Mouse (Mus musculus): ENCODE measurements around the gene Mfap3. TPM values are rescaled to one million over a fixed set of nuclear protein-coding genes. Genes with fewer than 3 reads are reported as not detected.

The Mfap3 gene
- polyA plus RNA-seq, 1 experiment from 2014 or later = 41.3 TPM

- no peak for ATAC-seq (ENCODE audit: insufficient number of reproducible peaks, low FRiP score, low TSS enrichment, low read depth)
- H3K9ac ChIP-seq = no peak overlapping the region
- no peak overlapping the region for H3K4me3 ChIP-seq
- H3K27ac ChIP-seq = no peak overlapping the region
- no peak overlapping the region for H3K4me2 ChIP-seq
- 48% methylated on average over 6 of the region's 6 CpGs for WGBS
- H3K36me3 ChIP-seq = peaks cover 77% of the 10 kb centered on the region
- no peaks in the 10 kb centered on the region for H3K27me3 ChIP-seq
- H3K9me3 ChIP-seq = no peaks in the 10 kb centered on the region
- no peaks in the 10 kb centered on the region for H3K4me1 ChIP-seq
Observed at GRCm38 (mm10) chr11:57506899-57507298, 11.6 kb upstream of the Mfap3 start.

GRCm38 (mm10) chr11:57515218-57515617 is 3.2 kb upstream of the Mfap3 start:
- Histone ChIP-seq H3K4me1 (peaks cover 6% of the 10 kb centered on the region), H3K27ac (no peak overlapping the region), H3K4me2 (no peak overlapping the region), H3K9me3 (no peaks in the 10 kb centered on the region), H3K36me3 (peaks cover 38% of the 10 kb centered on the region), H3K4me3 (no peak overlapping the region), H3K9ac (no peak overlapping the region), H3K27me3 (no peaks in the 10 kb centered on the region)
- no peak for ATAC-seq (ENCODE audit: insufficient number of reproducible peaks, low FRiP score, low TSS enrichment, low read depth)
- 89% methylated on average over 5 of the region's 5 CpGs for WGBS

- Histone ChIP-seq H3K36me3 (peaks cover 29% of the 10 kb centered on the region), H3K9me3 (no peaks in the 10 kb centered on the region), H3K9ac (no peak overlapping the region), H3K4me2 (no peak overlapping the region), H3K4me3 (no peak overlapping the region), H3K27me3 (no peaks in the 10 kb centered on the region), H3K27ac (no peak overlapping the region), H3K4me1 (peaks cover 6% of the 10 kb centered on the region)
- no peak for ATAC-seq (ENCODE audit: insufficient number of reproducible peaks, low FRiP score, low TSS enrichment, low read depth)
- WGBS = 72% methylated on average over 5 of the region's 5 CpGs
Observed at GRCm38 (mm10) chr11:57516946-57517441, 1.5 kb upstream of the Mfap3 start.

- Histone ChIP-seq H3K27ac (peak overlapping the region; percentile 88), H3K9me3 (no peaks in the 10 kb centered on the region), H3K9ac (peak overlapping the region; percentile 76), H3K4me1 (peaks cover 8% of the 10 kb centered on the region), H3K4me3 (peak overlapping the region; percentile 93), H3K36me3 (peaks cover 25% of the 10 kb centered on the region; the same call in 1 of the 2 replicates), H3K27me3 (no peaks in the 10 kb centered on the region), H3K4me2 (peak overlapping the region; percentile 57)
- ATAC-seq (ENCODE audit: insufficient number of reproducible peaks, low FRiP score, low TSS enrichment, low read depth) = peak; percentile 57
- WGBS = under 1% methylated on average over 16 of the region's 16 CpGs
Observed at GRCm38 (mm10) chr11:57518751-57519148, 286 bp downstream of the Mfap3 start.

- no peaks in the 10 kb centered on the region for H3K27me3 ChIP-seq
- peak overlapping the region; percentile 57 for H3K4me2 ChIP-seq
- no peaks in the 10 kb centered on the region for H3K9me3 ChIP-seq
- no peak overlapping the region for H3K27ac ChIP-seq
- 75% methylated on average over 5 of the region's 5 CpGs for WGBS
- H3K36me3 ChIP-seq = peaks cover 20% of the 10 kb centered on the region; the same call in 1 of the 2 replicates
- peak overlapping the region; percentile 93 for H3K4me3 ChIP-seq
- no peak for ATAC-seq (ENCODE audit: insufficient number of reproducible peaks, low FRiP score, low TSS enrichment, low read depth)
- H3K4me1 ChIP-seq = peaks cover 8% of the 10 kb centered on the region
- peak overlapping the region; percentile 76; the same call in 1 of the 2 replicates for H3K9ac ChIP-seq
Observed at GRCm38 (mm10) chr11:57519304-57519703, 840 bp downstream of the Mfap3 start.

- no peaks in the 10 kb centered on the region for H3K9me3 ChIP-seq
- no peak overlapping the region for H3K27ac ChIP-seq
- H3K4me3 ChIP-seq = no peak overlapping the region
- H3K4me1 ChIP-seq = peaks cover 8% of the 10 kb centered on the region
- peaks cover 19% of the 10 kb centered on the region; the same call in 1 of the 2 replicates for H3K36me3 ChIP-seq
- H3K27me3 ChIP-seq = no peaks in the 10 kb centered on the region
- WGBS = 93% methylated on average over 3 of the region's 3 CpGs
- H3K4me2 ChIP-seq = no peak overlapping the region
- ATAC-seq (ENCODE audit: insufficient number of reproducible peaks, low FRiP score, low TSS enrichment, low read depth) = no peak
- H3K9ac ChIP-seq = no peak overlapping the region
Observed at GRCm38 (mm10) chr11:57521206-57521605, 2.7 kb downstream of the Mfap3 start.

- ATAC-seq (ENCODE audit: insufficient number of reproducible peaks, low FRiP score, low TSS enrichment, low read depth) = no peak
Observed at GRCm38 (mm10) chr11:57522046-57522445, 3.6 kb downstream of the Mfap3 start.

GRCm38 (mm10) chr11:57523418-57523817 is 5.0 kb downstream of the Mfap3 start:
- 92% methylated on average over 3 of the region's 3 CpGs for WGBS
- Histone ChIP-seq H3K27me3 (no peaks in the 10 kb centered on the region), H3K27ac (no peak overlapping the region), H3K4me1 (peaks cover 2% of the 10 kb centered on the region; the same call in 1 of the 2 replicates), H3K36me3 (peaks cover 24% of the 10 kb centered on the region; the same call in 1 of the 2 replicates), H3K9me3 (no peaks in the 10 kb centered on the region), H3K4me2 (no peak overlapping the region), H3K4me3 (no peak overlapping the region), H3K9ac (no peak overlapping the region)
- ATAC-seq (ENCODE audit: insufficient number of reproducible peaks, low FRiP score, low TSS enrichment, low read depth) = no peak

More at GRCm38 (mm10) chr11:57522046-57522445, 3.6 kb downstream of the Mfap3 start:
- no peak overlapping the region for H3K4me2 ChIP-seq
- no peaks in the 10 kb centered on the region for H3K9me3 ChIP-seq
- H3K36me3 ChIP-seq = peaks cover 19% of the 10 kb centered on the region; the same call in 1 of the 2 replicates
- H3K27ac ChIP-seq = no peak overlapping the region
- H3K4me3 ChIP-seq = no peak overlapping the region
- H3K4me1 ChIP-seq = peaks cover 6% of the 10 kb centered on the region
- H3K27me3 ChIP-seq = no peaks in the 10 kb centered on the region
- WGBS = 79% methylated on average over 7 of the region's 7 CpGs
- H3K9ac ChIP-seq = no peak overlapping the region

GRCm38 (mm10) chr11:57524597-57524996 is 6.1 kb downstream of the Mfap3 start:
- Histone ChIP-seq H3K36me3 (peaks cover 36% of the 10 kb centered on the region), H3K9ac (no peak overlapping the region), H3K4me1 (peaks cover 2% of the 10 kb centered on the region; the same call in 1 of the 2 replicates), H3K27ac (no peak overlapping the region), H3K4me2 (no peak overlapping the region), H3K9me3 (no peaks in the 10 kb centered on the region), H3K4me3 (no peak overlapping the region), H3K27me3 (no peaks in the 10 kb centered on the region)
- no peak for ATAC-seq (ENCODE audit: insufficient number of reproducible peaks, low FRiP score, low TSS enrichment, low read depth)

- Histone ChIP-seq H3K4me1 (peaks cover 2% of the 10 kb centered on the region; the same call in 1 of the 2 replicates), H3K9ac (no peak overlapping the region), H3K27me3 (no peaks in the 10 kb centered on the region), H3K4me2 (no peak overlapping the region), H3K36me3 (peaks cover 43% of the 10 kb centered on the region), H3K27ac (no peak overlapping the region), H3K9me3 (no peaks in the 10 kb centered on the region), H3K4me3 (no peak overlapping the region)
- no peak for ATAC-seq (ENCODE audit: insufficient number of reproducible peaks, low FRiP score, low TSS enrichment, low read depth)
- WGBS = 89% methylated on average over 3 of the region's 3 CpGs
Observed at GRCm38 (mm10) chr11:57525900-57526299, 7.4 kb downstream of the Mfap3 start.

- Histone ChIP-seq H3K36me3 (peaks cover 48% of the 10 kb centered on the region), H3K9me3 (no peaks in the 10 kb centered on the region), H3K27ac (no peak overlapping the region), H3K27me3 (no peaks in the 10 kb centered on the region), H3K4me3 (no peak overlapping the region), H3K4me2 (no peak overlapping the region), H3K9ac (no peak overlapping the region), H3K4me1 (no peaks in the 10 kb centered on the region)
- ATAC-seq (ENCODE audit: insufficient number of reproducible peaks, low FRiP score, low TSS enrichment, low read depth) = no peak
- WGBS = 79% methylated on average over 4 of the region's 4 CpGs
Observed at GRCm38 (mm10) chr11:57527506-57527905, 9.0 kb downstream of the Mfap3 start.

GRCm38 (mm10) chr11:57529111-57529510 is 10.6 kb downstream of the Mfap3 start:
- Histone ChIP-seq H3K4me1 (no peaks in the 10 kb centered on the region), H3K27ac (no peak overlapping the region), H3K27me3 (no peaks in the 10 kb centered on the region), H3K36me3 (peaks cover 50% of the 10 kb centered on the region), H3K4me2 (no peak overlapping the region), H3K4me3 (no peak overlapping the region), H3K9ac (no peak overlapping the region), H3K9me3 (no peaks in the 10 kb centered on the region)
- ATAC-seq (ENCODE audit: insufficient number of reproducible peaks, low FRiP score, low TSS enrichment, low read depth) = no peak
- 93% methylated on average over 3 of the region's 3 CpGs for WGBS

All from limb, embryonic 15.5 days (tissue).